Mouse (Mus musculus) intestine, postnatal 0 days (tissue): ENCODE measurements around the gene Lhx5. TPM values are rescaled to one million over a fixed set of nuclear protein-coding genes. Genes with fewer than 3 reads are reported as not detected.

Experiments
- ATAC-seq: fragments of 200-750 bp; cut with Nextera tagmentation; 2 replicates; pipeline ENCODE4 v1.8.0; 2017; ENCODE audit warnings: mild to moderate bottlenecking, moderate TSS enrichment, moderate library complexity
- H3K27ac ChIP-seq: fragments of 300-500 bp; sonication (generic); 2 replicates; pipeline ENCODE4 v1.5.1; 2014; ENCODE audit warnings: mild to moderate bottlenecking, low read depth, low read length, moderate library complexity
- H3K27me3 ChIP-seq: fragments of 300-500 bp; sonication (generic); replicated peaks from 2 replicates; pipeline ENCODE4 v1.6.1; 2014; ENCODE audit warnings: low read length, mixed read lengths; ENCODE audit not compliant: control insufficient read depth, insufficient read depth
- H3K36me3 ChIP-seq: fragments of 300-500 bp; sonication (generic); 2 replicates; pipeline ENCODE4 v1.6.1; 2014; ENCODE audit warnings: mild to moderate bottlenecking, moderate library complexity; ENCODE audit not compliant: control insufficient read depth, insufficient read depth
- H3K4me1 ChIP-seq: fragments of 300-500 bp; sonication (generic); replicated peaks from 2 replicates; pipeline ENCODE4 v1.6.1; 2014; ENCODE audit warnings: antibody characterized with exemption, low read length, mixed read lengths; ENCODE audit not compliant: control insufficient read depth, insufficient read depth
- H3K4me2 ChIP-seq: fragments of 300-500 bp; sonication (generic); replicated peaks from 2 replicates; pipeline ENCODE4 v1.6.1; 2014; ENCODE audit warnings: low read depth, mild to moderate bottlenecking, moderate library complexity
- H3K4me3 ChIP-seq: fragments of 300-500 bp; sonication (generic); 2 replicates; pipeline ENCODE4 v1.5.1; 2014; ENCODE audit warnings: low read depth, low read length
- H3K9ac ChIP-seq: fragments of 300-500 bp; sonication (generic); 2 replicates; pipeline ENCODE4 v1.6.1; 2014; ENCODE audit warnings: mild to moderate bottlenecking, low read depth, low read length
- H3K9me3 ChIP-seq: fragments of 300-500 bp; sonication (generic); 2 replicates; pipeline ENCODE4 v1.6.1; 2016; ENCODE audit warnings: mixed run types; ENCODE audit not compliant: control insufficient read depth
- CTCF ChIP-seq: sonication (generic); IDR thresholded peaks from 2 replicates; pipeline ENCODE4 v1.5.1; 2016; ENCODE audit warnings: low read depth, mild to moderate bottlenecking, control low read depth, antibody characterized with exemption, moderate library complexity
- WGBS: fragments of 180-500 bp; shearing (Covaris S2); extraction: QIAGEN DNeasy Blood & Tissue Kit; methylation state at CpG from one replicate; pipeline ENCODE4 v1.1.7; 2014; 5-methylcytosine and 5-hydroxymethylcytosine counted together
- polyA plus RNA-seq: library from polyadenylated mRNA; unstranded; fragments of >200 nt; fragmentation: Nextera tagmentation; extraction: Ambion mirVana; gene quantifications from 2 replicates; pipeline ENCODE4 v1.2.1, GENCODE M21; 2015

Lhx5 gene
- polyA plus RNA-seq, 1 experiment from 2014 or later: 0.04 TPM

DNA sequence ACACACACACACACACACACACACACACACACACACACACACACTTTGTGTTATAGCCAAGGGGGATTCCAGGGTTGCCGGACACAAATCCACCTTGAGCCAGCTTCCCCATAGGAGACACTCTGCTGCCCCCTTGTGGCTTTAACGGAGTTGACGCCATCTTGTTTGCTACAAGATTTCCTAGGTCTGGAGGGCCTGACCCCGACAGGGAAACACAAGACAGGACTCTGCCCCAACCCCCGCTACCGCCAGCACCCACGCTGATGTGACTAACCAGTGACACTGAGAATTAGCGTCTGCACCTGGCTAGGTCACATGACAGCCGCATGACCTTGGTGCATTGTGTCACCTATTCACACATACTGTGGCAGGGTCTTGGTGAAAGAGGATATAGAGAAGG, 26.1 kb downstream of the Lhx5 start:
- Histone ChIP-seq H3K4me1 (no peaks in the 10 kb centered on the region), H3K9me3 (no peaks in the 10 kb centered on the region), H3K4me2 (no peak overlapping the region), H3K9ac (no peak overlapping the region), H3K4me3 (no peak overlapping the region), H3K36me3 (no peaks in the 10 kb centered on the region), H3K27me3 (0 out of 2 replicates have a peak, but pooled peaks cover under 1% of the 10 kb centered on the region), H3K27ac (no peak overlapping the region)
- ATAC-seq: no peak
- TF ChIP-seq CTCF: peak; percentile 80
- WGBS: 8% methylated on average over 9 of the region's 9 CpGs

- no peak for ATAC-seq
- no peak for TF ChIP-seq CTCF
- 80% methylated on average over 10 of the region's 10 CpGs for WGBS
- H3K4me1 ChIP-seq: no peaks in the 10 kb centered on the region
- H3K36me3 ChIP-seq: no peaks in the 10 kb centered on the region
- H3K4me2 ChIP-seq: no peak overlapping the region
- no peaks in the 10 kb centered on the region for H3K9me3 ChIP-seq
- 0 out of 2 replicates have a peak, but pooled peaks cover 3% of the 10 kb centered on the region for H3K27me3 ChIP-seq
- no peak overlapping the region for H3K27ac ChIP-seq
- H3K4me3 ChIP-seq: no peak overlapping the region
- H3K9ac ChIP-seq: no peak overlapping the region
These were observed 27.6 kb downstream of the Lhx5 start for GRCm38 (mm10) chr5:120459133-120459532.

DNA sequence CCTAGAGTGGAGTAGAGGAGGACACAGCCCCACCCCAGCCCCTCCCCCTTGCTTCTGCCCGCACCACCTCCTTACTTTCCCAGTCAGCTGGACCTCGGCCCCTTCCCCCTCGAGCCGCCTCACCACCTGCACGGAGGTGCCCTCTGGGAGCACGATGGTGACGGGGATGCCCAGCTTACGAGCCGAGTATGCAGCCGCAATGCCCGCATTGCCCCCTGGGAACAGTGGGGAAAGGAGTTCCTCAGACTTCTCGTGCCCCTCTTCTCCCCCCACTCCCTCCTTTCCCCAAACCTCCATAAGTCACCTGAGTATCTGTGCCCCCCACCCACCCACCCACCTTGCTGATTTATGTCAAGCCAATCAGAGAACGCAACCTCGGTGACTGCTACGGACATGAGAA, 30.4 kb downstream of the Lhx5 start:
- no peak overlapping the region for H3K9ac ChIP-seq
- no peak overlapping the region for H3K4me2 ChIP-seq
- H3K36me3 ChIP-seq: no peaks in the 10 kb centered on the region
- H3K9me3 ChIP-seq: no peaks in the 10 kb centered on the region
- H3K4me3 ChIP-seq: no peak overlapping the region
- ATAC-seq: no peak
- no peak overlapping the region for H3K27ac ChIP-seq
- 0 out of 2 replicates have a peak, but pooled peaks cover 3% of the 10 kb centered on the region for H3K27me3 ChIP-seq
- TF ChIP-seq CTCF: no peak
- no peaks in the 10 kb centered on the region for H3K4me1 ChIP-seq
- WGBS: 62% methylated on average over 15 of the region's 15 CpGs

GRCm38 (mm10) chr5:120464321-120464720, 32.8 kb downstream of the Lhx5 start:
- Histone ChIP-seq H3K9me3 (no peaks in the 10 kb centered on the region), H3K36me3 (no peaks in the 10 kb centered on the region), H3K27me3 (0 out of 2 replicates have a peak, but pooled peaks cover 3% of the 10 kb centered on the region), H3K4me2 (no peak overlapping the region), H3K4me1 (no peaks in the 10 kb centered on the region), H3K27ac (no peak overlapping the region), H3K9ac (no peak overlapping the region), H3K4me3 (no peak overlapping the region)
- no peak for ATAC-seq
- 80% methylated on average over 4 of the region's 4 CpGs for WGBS
- peak; percentile 62 for TF ChIP-seq CTCF

DNA sequence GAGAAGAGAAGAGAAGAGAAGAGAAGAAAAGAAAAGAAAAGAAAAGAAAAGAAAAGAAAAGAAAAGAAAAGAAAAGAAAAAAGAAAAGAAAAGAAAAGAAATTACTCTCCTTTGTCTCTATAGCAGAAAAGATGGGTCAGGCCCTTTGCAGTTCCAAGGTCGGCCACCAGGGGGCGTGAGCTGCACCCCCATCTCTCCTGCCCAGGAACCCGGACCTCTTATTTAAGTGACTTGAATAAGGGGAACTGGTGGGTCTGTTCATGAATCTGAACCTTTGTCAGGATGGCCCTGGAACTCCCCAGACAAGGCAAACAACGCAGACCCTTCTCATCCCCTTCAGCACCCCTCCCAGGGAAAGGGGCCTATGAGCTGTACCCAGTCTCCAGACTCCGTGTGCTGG, 33.6 kb downstream of the Lhx5 start:
- H3K4me1 ChIP-seq: no peaks in the 10 kb centered on the region
- no peaks in the 10 kb centered on the region for H3K9me3 ChIP-seq
- H3K4me2 ChIP-seq: no peak overlapping the region
- no peak overlapping the region for H3K9ac ChIP-seq
- no peak for ATAC-seq
- TF ChIP-seq CTCF: peak; percentile 66
- H3K27ac ChIP-seq: no peak overlapping the region
- 0 out of 2 replicates have a peak, but pooled peaks cover 3% of the 10 kb centered on the region for H3K27me3 ChIP-seq
- 38% methylated on average over 5 of the region's 5 CpGs for WGBS
- H3K36me3 ChIP-seq: no peaks in the 10 kb centered on the region
- H3K4me3 ChIP-seq: no peak overlapping the region

- Histone ChIP-seq H3K4me2 (no peak overlapping the region), H3K36me3 (no peaks in the 10 kb centered on the region), H3K9ac (no peak overlapping the region), H3K4me1 (no peaks in the 10 kb centered on the region), H3K9me3 (no peaks in the 10 kb centered on the region), H3K27ac (no peak overlapping the region), H3K4me3 (no peak overlapping the region), H3K27me3 (0 out of 2 replicates have a peak, but pooled peaks cover 3% of the 10 kb centered on the region)
- 55% methylated on average over 6 of the region's 6 CpGs for WGBS
- ATAC-seq: peak; percentile 84
- TF ChIP-seq CTCF: peak; percentile 38
These were observed 34.4 kb downstream of the Lhx5 start for GRCm38 (mm10) chr5:120465860-120466259.

GRCm38 (mm10) chr5:120467026-120467425, 35.5 kb downstream of the Lhx5 start:
- TF ChIP-seq CTCF: peak; percentile 17; the same call in 1 of the 2 replicates
- H3K4me3 ChIP-seq: peak overlapping the region; percentile 21
- no peaks in the 10 kb centered on the region for H3K9me3 ChIP-seq
- no peaks in the 10 kb centered on the region for H3K36me3 ChIP-seq
- H3K9ac ChIP-seq: no peak overlapping the region
- 9% methylated on average over 4 of the region's 4 CpGs for WGBS
- peak overlapping the region; percentile 51 for H3K4me2 ChIP-seq
- no peaks in the 10 kb centered on the region for H3K4me1 ChIP-seq
- 0 out of 2 replicates have a peak, but pooled peaks cover 3% of the 10 kb centered on the region for H3K27me3 ChIP-seq
- no peak overlapping the region for H3K27ac ChIP-seq
- no peak for ATAC-seq
